Mouse (Mus musculus): ENCODE measurements around the gene Pgam1. TPM values are rescaled to one million over a fixed set of nuclear protein-coding genes. Genes with fewer than 3 reads are reported as not detected.
A peak's percentile ranks its signal among the peaks of the same experiment; 100 is the strongest.
"Not testable (repeated sequence)": the region's sequence is repeated elsewhere in the genome, so short reads cannot be mapped to it uniquely, and the experiment has no call there.

Gene Pgam1
- total RNA-seq (2017): 112 and 157 TPM in 2 replicates

- peak; percentile 86 to 87 for ATAC-seq (replicated peaks in 1 of 2; ENCODE audit: insufficient read depth in 1 of 2, low FRiP score in 2 of 2, low TSS enrichment in 1 of 2, low read depth in 1 of 2, poor library complexity in 2 of 2, severe bottlenecking in 2 of 2)
Measured at GRCm38 (mm10) chr19:41911178-41912073, at the start of gene Pgam1. TSS of gene Pgam1 (plus strand) at chr19:41911923.

- ATAC-seq (replicated peaks in 1 of 2; ENCODE audit: insufficient read depth in 1 of 2, low FRiP score in 2 of 2, low TSS enrichment in 1 of 2, low read depth in 1 of 2, poor library complexity in 2 of 2, severe bottlenecking in 2 of 2): no peak
Measured at GRCm38 (mm10) chr19:41866707-41867106, 45.0 kb upstream of the Pgam1 start.

- ATAC-seq (replicated peaks in 1 of 2; ENCODE audit: insufficient read depth in 1 of 2, low FRiP score in 2 of 2, low TSS enrichment in 1 of 2, low read depth in 1 of 2, poor library complexity in 2 of 2, severe bottlenecking in 2 of 2): no peak
Measured at GRCm38 (mm10) chr19:41869296-41869695, 42.4 kb upstream of the Pgam1 start.

- ATAC-seq (replicated peaks in 1 of 2; ENCODE audit: insufficient read depth in 1 of 2, low FRiP score in 2 of 2, low TSS enrichment in 1 of 2, low read depth in 1 of 2, poor library complexity in 2 of 2, severe bottlenecking in 2 of 2): not testable (repeated sequence)
Measured at GRCm38 (mm10) chr19:41869946-41870345, 41.8 kb upstream of the Pgam1 start.

GRCm38 (mm10) chr19:41872285-41872684 lies 39.4 kb upstream of the Pgam1 start:
- ATAC-seq (replicated peaks in 1 of 2; ENCODE audit: insufficient read depth in 1 of 2, low FRiP score in 2 of 2, low TSS enrichment in 1 of 2, low read depth in 1 of 2, poor library complexity in 2 of 2, severe bottlenecking in 2 of 2): no peak

GRCm38 (mm10) chr19:41874356-41874755 lies 37.4 kb upstream of the Pgam1 start:
- 0 out of 4 replicates have a peak, but pooled peaks of 1 of the 2 experiments have one; percentile 37 for ATAC-seq (replicated peaks in 1 of 2; ENCODE audit: insufficient read depth in 1 of 2, low FRiP score in 2 of 2, low TSS enrichment in 1 of 2, low read depth in 1 of 2, poor library complexity in 2 of 2, severe bottlenecking in 2 of 2)

- ATAC-seq (replicated peaks in 1 of 2; ENCODE audit: insufficient read depth in 1 of 2, low FRiP score in 2 of 2, low TSS enrichment in 1 of 2, low read depth in 1 of 2, poor library complexity in 2 of 2, severe bottlenecking in 2 of 2): no peak
Measured at GRCm38 (mm10) chr19:41881842-41882241, 29.9 kb upstream of the Pgam1 start.

- ATAC-seq (replicated peaks in 1 of 2; ENCODE audit: insufficient read depth in 1 of 2, low FRiP score in 2 of 2, low TSS enrichment in 1 of 2, low read depth in 1 of 2, poor library complexity in 2 of 2, severe bottlenecking in 2 of 2): no peak
Measured at GRCm38 (mm10) chr19:41883882-41884281, 27.8 kb upstream of the Pgam1 start.

GRCm38 (mm10) chr19:41888191-41888590 lies 23.5 kb upstream of the Pgam1 start:
- ATAC-seq (replicated peaks in 1 of 2; ENCODE audit: insufficient read depth in 1 of 2, low FRiP score in 2 of 2, low TSS enrichment in 1 of 2, low read depth in 1 of 2, poor library complexity in 2 of 2, severe bottlenecking in 2 of 2): no peak

- ATAC-seq (replicated peaks in 1 of 2; ENCODE audit: insufficient read depth in 1 of 2, low FRiP score in 2 of 2, low TSS enrichment in 1 of 2, low read depth in 1 of 2, poor library complexity in 2 of 2, severe bottlenecking in 2 of 2): no peak
Measured at GRCm38 (mm10) chr19:41894959-41895358, 16.8 kb upstream of the Pgam1 start.

- ATAC-seq (replicated peaks in 1 of 2; ENCODE audit: insufficient read depth in 1 of 2, low FRiP score in 2 of 2, low TSS enrichment in 1 of 2, low read depth in 1 of 2, poor library complexity in 2 of 2, severe bottlenecking in 2 of 2): peak; percentile 72 to 84
Measured at GRCm38 (mm10) chr19:41895460-41896318, 16.0 kb upstream of the Pgam1 start, which contains the start of gene Rrp12. TSS of gene Rrp12 (minus strand) at chr19:41896173.

- no peak for ATAC-seq (replicated peaks in 1 of 2; ENCODE audit: insufficient read depth in 1 of 2, low FRiP score in 2 of 2, low TSS enrichment in 1 of 2, low read depth in 1 of 2, poor library complexity in 2 of 2, severe bottlenecking in 2 of 2)
Measured at GRCm38 (mm10) chr19:41896319-41896711, 15.4 kb upstream of the Pgam1 start.

GRCm38 (mm10) chr19:41898860-41899259 lies 12.9 kb upstream of the Pgam1 start:
- no peak for ATAC-seq (replicated peaks in 1 of 2; ENCODE audit: insufficient read depth in 1 of 2, low FRiP score in 2 of 2, low TSS enrichment in 1 of 2, low read depth in 1 of 2, poor library complexity in 2 of 2, severe bottlenecking in 2 of 2)

- peak; percentile 57 to 73 for ATAC-seq (replicated peaks in 1 of 2; ENCODE audit: insufficient read depth in 1 of 2, low FRiP score in 2 of 2, low TSS enrichment in 1 of 2, low read depth in 1 of 2, poor library complexity in 2 of 2, severe bottlenecking in 2 of 2)
Measured at GRCm38 (mm10) chr19:41900495-41901090, 11.1 kb upstream of the Pgam1 start.

- ATAC-seq (replicated peaks in 1 of 2; ENCODE audit: insufficient read depth in 1 of 2, low FRiP score in 2 of 2, low TSS enrichment in 1 of 2, low read depth in 1 of 2, poor library complexity in 2 of 2, severe bottlenecking in 2 of 2): peak in 1 of 2 experiments; percentile 24; a peak in 1 of 4 replicates
Measured at GRCm38 (mm10) chr19:41901696-41902095, 10.0 kb upstream of the Pgam1 start.

GRCm38 (mm10) chr19:41902848-41903593 lies 8.7 kb upstream of the Pgam1 start:
- peak in 1 of 2 experiments; percentile 14; a peak in 2 of 4 replicates for ATAC-seq (replicated peaks in 1 of 2; ENCODE audit: insufficient read depth in 1 of 2, low FRiP score in 2 of 2, low TSS enrichment in 1 of 2, low read depth in 1 of 2, poor library complexity in 2 of 2, severe bottlenecking in 2 of 2)

GRCm38 (mm10) chr19:41905246-41905645 lies 6.5 kb upstream of the Pgam1 start:
- no peak for ATAC-seq (replicated peaks in 1 of 2; ENCODE audit: insufficient read depth in 1 of 2, low FRiP score in 2 of 2, low TSS enrichment in 1 of 2, low read depth in 1 of 2, poor library complexity in 2 of 2, severe bottlenecking in 2 of 2)

Data from hematopoietic stem cell, adult 5-6 weeks (primary cell).